Mouse (Mus musculus) testis, adult 2 months (tissue): ENCODE results near the gene Nos1ap.

Experiments used
- CTCF ChIP-seq: fragments of 200-500 bp; IDR thresholded peaks from 2 replicates; pipeline ENCODE4 v1.5.1; 2012; ENCODE audit warnings: low read depth, mild to moderate bottlenecking, inconsistent platforms, low read length, moderate library complexity; ENCODE audit not compliant: control insufficient read depth, insufficient read depth, insufficient replicate concordance
- POLR2A ChIP-seq: fragments of 200-500 bp; IDR thresholded peaks from 2 replicates; pipeline ENCODE4 v1.6.1; 2012; ENCODE audit warnings: low read depth, mild to moderate bottlenecking, inconsistent platforms, low read length, moderate library complexity; ENCODE audit not compliant: control insufficient read depth

GRCm38 (mm10) chr1:170392771-170393728, 196.6 kb downstream of the Nos1ap start:
- no peak for TF ChIP-seq POLR2A
- TF ChIP-seq CTCF, result no peak
